Mouse (Mus musculus) kidney, adult 2 months (tissue): Measurements from ENCODE around the gene Btbd6. TPM values are rescaled to one million over a fixed set of nuclear protein-coding genes. Genes with fewer than 3 reads are reported as not detected.

Experiments
- DNase-seq: peaks from one replicate; pipeline ENCODE4 v3.0.0; 2021
- H3K27ac ChIP-seq: fragments of 200-500 bp; 2 replicates; pipeline ENCODE4 v1.5.1; 2012; ENCODE audit warnings: low read depth, low read length, control low read depth, inconsistent platforms; ENCODE audit not compliant: insufficient read depth
- H3K27me3 ChIP-seq: fragments of 200-500 bp; replicated peaks from 2 replicates; pipeline ENCODE4 v1.6.1; 2012; ENCODE audit warnings: mild to moderate bottlenecking, moderate library complexity, low read length, inconsistent platforms; ENCODE audit not compliant: control insufficient read depth, insufficient read depth
- H3K36me3 ChIP-seq: fragments of 200-500 bp; 2 replicates; pipeline ENCODE4 v1.6.1; 2012; ENCODE audit warnings: mild to moderate bottlenecking, moderate library complexity, low read length, inconsistent platforms; ENCODE audit not compliant: control insufficient read depth, insufficient read depth
- H3K4me1 ChIP-seq: fragments of 200-500 bp; 2 replicates; pipeline ENCODE4 v1.6.1; 2011; ENCODE audit warnings: low read length; ENCODE audit not compliant: control insufficient read depth, insufficient read depth
- H3K4me3 ChIP-seq: fragments of 200-500 bp; 2 replicates; pipeline ENCODE4 v1.5.1; 2011; ENCODE audit warnings: mild to moderate bottlenecking, low read depth, low read length, control low read depth; ENCODE audit not compliant: insufficient read depth
- CTCF ChIP-seq: fragments of 200-500 bp; conservative IDR thresholded peaks from 2 replicates; pipeline ENCODE4 v1.5.1; 2011; ENCODE audit warnings: low read depth, mild to moderate bottlenecking, control low read depth, low read length, moderate library complexity, mixed read lengths; ENCODE audit not compliant: insufficient read depth, insufficient read length
- POLR2A ChIP-seq: fragments of 200-500 bp; IDR thresholded peaks from one replicate; pipeline ENCODE4 v1.6.1; 2011; ENCODE audit warnings: low read depth, low read length, control low read depth
- WGBS: fragments of 180-500 bp; shearing (Covaris S2); methylation state at CpG from one replicate; pipeline ENCODE4 v1.1.7; 2018; 5-methylcytosine and 5-hydroxymethylcytosine counted together
- polyA plus RNA-seq: library from polyadenylated mRNA; depleted of rRNA; stranded (reverse); fragments of >200 nt; gene quantifications from 2 replicates; pipeline ENCODE4 v1.2.3, GENCODE M21; 2012; rRNA removed

The Btbd6 gene
- polyA plus RNA-seq, 1 experiment, result 31.8 TPM

DNA sequence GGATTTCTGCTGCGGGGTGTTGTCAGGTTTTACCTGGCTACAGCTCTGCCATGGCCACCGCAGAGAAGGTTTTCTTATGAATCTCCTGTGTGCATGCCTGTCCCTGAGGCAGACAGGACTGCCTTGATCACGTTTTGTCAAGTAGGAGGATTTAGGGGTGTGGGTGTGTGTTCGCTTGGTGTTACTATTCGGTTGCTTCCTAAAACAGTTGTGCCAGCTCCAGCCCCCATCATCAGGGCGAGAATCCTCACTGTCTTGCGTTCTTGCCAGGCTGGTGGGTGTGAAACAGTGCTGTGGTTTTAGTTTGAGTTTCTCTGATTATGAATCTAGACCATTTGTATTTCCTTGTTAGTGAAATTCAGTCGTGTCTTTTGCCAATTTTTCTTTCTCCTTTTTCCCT is 40.7 kb downstream of the Btbd6 start:
- Histone ChIP-seq H3K27ac (no peak overlapping the region), H3K36me3 (no peaks in the 10 kb centered on the region), H3K27me3 (no peaks in the 10 kb centered on the region), H3K4me3 (no peak overlapping the region), H3K4me1 (peaks cover 24% of the 10 kb centered on the region)
- TF ChIP-seq CTCF, result no peak
- no peak for TF ChIP-seq POLR2A
- DNase-seq, result no peak
- 74% methylated on average over 8 of the region's 8 CpGs for WGBS

DNA sequence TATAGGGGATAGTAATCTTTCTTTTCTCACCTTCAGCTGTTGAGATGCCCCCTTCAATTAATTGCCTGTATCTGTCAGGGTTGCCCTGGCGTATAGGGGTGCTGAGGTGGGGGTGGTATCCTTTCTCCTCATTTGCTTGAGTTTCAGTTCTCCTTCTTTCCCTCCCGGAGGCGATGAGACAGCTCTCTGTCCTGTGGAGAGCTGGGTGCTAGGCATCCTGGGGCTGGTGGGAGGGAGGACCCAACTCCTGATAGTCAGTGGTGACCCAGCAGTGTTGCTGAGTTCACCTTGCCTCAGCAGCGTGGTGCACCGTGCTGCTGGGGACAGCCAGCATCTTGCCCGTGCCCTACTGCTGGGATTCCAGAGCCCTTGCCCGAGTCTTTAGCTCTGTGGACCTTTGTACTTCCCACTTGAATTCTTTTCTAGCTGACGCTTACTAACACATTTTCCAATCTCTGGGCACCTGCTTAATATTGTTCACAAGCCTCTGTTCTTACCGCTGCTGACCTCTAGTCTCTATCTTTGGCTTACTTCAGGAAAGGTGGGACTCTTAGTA is 41.2 kb downstream of the Btbd6 start:
- peak; percentile 70 for DNase-seq
- H3K27me3 ChIP-seq, result no peaks in the 10 kb centered on the region
- no peak overlapping the region for H3K4me3 ChIP-seq
- TF ChIP-seq POLR2A (no peak), CTCF (no peak)
- no peaks in the 10 kb centered on the region for H3K36me3 ChIP-seq
- 45% methylated on average over 9 of the region's 9 CpGs for WGBS
- H3K4me1 ChIP-seq, result peaks cover 24% of the 10 kb centered on the region
- H3K27ac ChIP-seq, result no peak overlapping the region

GRCm38 (mm10) chr12:113018763-113019162 is 42.5 kb downstream of the Btbd6 start:
- WGBS, result 79% methylated on average over 4 of the region's 4 CpGs
- H3K27ac ChIP-seq, result no peak overlapping the region
- no peaks in the 10 kb centered on the region for H3K36me3 ChIP-seq
- no peak for DNase-seq
- H3K4me1 ChIP-seq, result peaks cover 18% of the 10 kb centered on the region
- H3K4me3 ChIP-seq, result no peak overlapping the region
- TF ChIP-seq POLR2A (no peak), CTCF (no peak)
- no peaks in the 10 kb centered on the region for H3K27me3 ChIP-seq

DNA sequence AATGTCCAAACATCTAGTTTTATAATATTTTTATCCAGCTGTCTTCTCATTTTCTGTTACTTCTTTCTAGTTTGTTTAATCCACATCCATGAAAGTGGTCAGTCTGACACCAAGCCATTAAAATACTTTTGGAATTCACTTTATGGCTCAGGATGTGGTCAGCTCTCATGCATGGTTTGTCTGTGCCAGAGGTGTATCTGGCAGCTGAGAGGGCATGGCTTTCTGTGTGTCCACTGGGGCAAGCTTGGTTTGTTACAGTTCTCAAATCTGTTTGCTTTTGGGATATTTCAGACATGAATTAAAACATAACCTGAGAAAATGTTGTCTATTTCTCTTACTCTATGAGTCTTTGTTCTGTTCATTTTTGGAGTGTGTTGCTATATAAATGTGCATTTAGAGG is 45.2 kb downstream of the Btbd6 start:
- Histone ChIP-seq H3K4me3 (no peak overlapping the region), H3K27me3 (no peaks in the 10 kb centered on the region), H3K4me1 (peaks cover 8% of the 10 kb centered on the region; the same call in 1 of the 2 replicates), H3K27ac (no peak overlapping the region), H3K36me3 (no peaks in the 10 kb centered on the region)
- TF ChIP-seq POLR2A, result no peak
- no peak for TF ChIP-seq CTCF
- DNase-seq, result no peak

DNA sequence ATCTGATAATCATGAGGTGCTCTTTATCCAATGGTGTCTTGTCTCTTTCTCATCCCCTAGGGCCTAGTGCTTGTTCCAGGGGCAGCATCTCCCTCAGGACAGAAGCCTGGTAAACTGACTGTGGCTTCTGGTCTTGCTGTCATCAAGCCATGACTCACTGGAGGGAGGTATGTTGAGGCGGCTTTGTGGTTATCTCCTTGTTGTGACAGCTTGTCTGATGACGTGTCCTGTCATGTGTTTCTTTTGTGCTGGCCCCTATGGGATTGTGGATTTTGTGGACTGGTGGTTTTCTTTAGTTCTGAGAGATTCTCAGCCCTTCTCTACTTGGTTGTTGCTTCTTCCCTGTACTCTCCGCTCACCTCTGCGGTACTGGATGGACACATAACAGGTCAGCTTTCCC is 46.8 kb downstream of the Btbd6 start:
- TF ChIP-seq POLR2A, result no peak
- no peak for TF ChIP-seq CTCF

DNA sequence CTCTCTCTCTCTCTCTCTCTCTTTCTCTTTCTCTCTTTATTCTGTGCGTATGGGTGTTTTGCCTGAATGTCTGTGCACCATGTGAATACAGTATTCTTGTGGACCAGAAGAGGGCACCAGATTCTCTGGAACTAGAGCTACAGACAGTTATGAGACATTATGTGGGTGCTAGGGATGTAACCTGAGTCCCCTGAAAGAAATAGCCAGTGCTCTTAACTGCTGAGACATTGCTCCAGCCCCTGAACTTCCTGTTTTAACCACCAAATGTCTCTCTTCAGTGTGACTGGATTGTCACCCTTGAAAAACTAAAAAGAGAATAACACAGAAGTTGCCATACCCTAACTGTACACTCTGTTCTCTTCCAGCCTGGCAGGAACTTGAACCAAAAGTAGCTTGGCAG is 50.3 kb downstream of the Btbd6 start:
- WGBS, result 100% methylated on average over 1 of the region's 1 CpGs

More for the DNA sequence above, 46.8 kb downstream of the Btbd6 start:
- Histone ChIP-seq H3K27ac (no peak overlapping the region), H3K4me3 (no peak overlapping the region), H3K4me1 (peaks cover 4% of the 10 kb centered on the region; the same call in 1 of the 2 replicates), H3K27me3 (no peaks in the 10 kb centered on the region), H3K36me3 (no peaks in the 10 kb centered on the region)
- 87% methylated on average over 4 of the region's 4 CpGs for WGBS
- DNase-seq, result no peak

GRCm38 (mm10) chr12:113027495-113027894 is 51.2 kb downstream of the Btbd6 start:
- H3K4me3 ChIP-seq, result no peak overlapping the region
- H3K27me3 ChIP-seq, result no peaks in the 10 kb centered on the region
- DNase-seq, result no peak
- no peak overlapping the region for H3K27ac ChIP-seq
- 89% methylated on average over 2 of the region's 2 CpGs for WGBS
- H3K36me3 ChIP-seq, result no peaks in the 10 kb centered on the region
- H3K4me1 ChIP-seq, result peaks cover 12% of the 10 kb centered on the region
- TF ChIP-seq CTCF (no peak), POLR2A (no peak)

More for the DNA sequence above, 50.3 kb downstream of the Btbd6 start:
- Histone ChIP-seq H3K4me1 (0 out of 2 replicates have a peak, but pooled peaks cover 3% of the 10 kb centered on the region), H3K27ac (no peak overlapping the region), H3K36me3 (no peaks in the 10 kb centered on the region), H3K4me3 (no peak overlapping the region), H3K27me3 (no peaks in the 10 kb centered on the region)
- TF ChIP-seq CTCF, result no peak
- TF ChIP-seq POLR2A, result no peak
- no peak for DNase-seq

DNA sequence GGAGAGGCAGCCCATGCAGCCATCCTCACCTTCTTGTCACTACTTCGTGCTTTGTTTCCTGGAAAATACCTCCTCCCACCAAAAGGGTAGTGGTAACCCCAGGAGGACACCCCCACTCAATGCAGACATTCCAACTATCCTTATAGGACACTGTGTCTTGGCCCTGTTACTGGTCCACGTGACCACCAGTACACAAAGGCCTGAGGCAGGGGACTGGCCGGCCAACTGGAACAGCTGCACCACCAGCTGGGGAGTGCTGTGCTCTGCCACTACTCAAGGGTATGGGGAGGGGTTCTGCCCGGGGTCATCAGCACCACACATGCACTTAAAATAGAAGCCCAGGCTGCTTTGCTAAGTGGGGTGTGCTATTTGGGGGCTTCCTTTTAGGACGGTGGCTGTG is 51.8 kb downstream of the Btbd6 start:
- no peaks in the 10 kb centered on the region for H3K27me3 ChIP-seq
- no peaks in the 10 kb centered on the region for H3K36me3 ChIP-seq
- TF ChIP-seq POLR2A (no peak), CTCF (no peak)
- no peak overlapping the region for H3K27ac ChIP-seq
- no peak overlapping the region for H3K4me3 ChIP-seq
- 50% methylated on average over 5 of the region's 5 CpGs for WGBS
- DNase-seq, result no peak
- H3K4me1 ChIP-seq, result peaks cover 18% of the 10 kb centered on the region

Other genes starting within 250 kb of the Btbd6 start
- 19.6 and 23.7 TPM in 2 replicates for gene Pld4, start 215.8 kb upstream of the Btbd6 start, polyA plus RNA-seq
- gene Ahnak2, start 173.8 kb upstream of the Btbd6 start, polyA plus RNA-seq, result 0.70 and 0.99 TPM in 2 replicates
- 19.1 and 22.5 TPM in 2 replicates for gene Clba1, start 167.5 kb upstream of the Btbd6 start, polyA plus RNA-seq
- 10.3 and 10.6 TPM in 2 replicates for gene Cdca4, start 147.1 kb upstream of the Btbd6 start, polyA plus RNA-seq
- 1.7 and 4.6 TPM in 2 replicates for gene Gpr132, start 108.3 kb upstream of the Btbd6 start, polyA plus RNA-seq
- gene Jag2, start 46.7 kb upstream of the Btbd6 start, polyA plus RNA-seq, result 10.1 and 10.6 TPM in 2 replicates
- gene Nudt14, start 34.4 kb upstream of the Btbd6 start, polyA plus RNA-seq, result 66.1 and 73.0 TPM in 2 replicates
- gene Brf1, start 24.2 kb downstream of the Btbd6 start, polyA plus RNA-seq, result 44.8 and 53.0 TPM in 2 replicates
- 42.4 and 47.8 TPM in 2 replicates for gene Pacs2, start 38.0 kb downstream of the Btbd6 start, polyA plus RNA-seq
- 0.16 and 0.46 TPM in 2 replicates for gene Tex22, start 98.0 kb downstream of the Btbd6 start, polyA plus RNA-seq
- gene Mta1, start 121.8 kb downstream of the Btbd6 start, polyA plus RNA-seq, result 39.0 and 44.4 TPM in 2 replicates
- gene Crip2, start 163.8 kb downstream of the Btbd6 start, polyA plus RNA-seq, result 221 and 233 TPM in 2 replicates
- 195 and 229 TPM in 2 replicates for gene Crip1, start 169.8 kb downstream of the Btbd6 start, polyA plus RNA-seq
- 1.0 and 1.3 TPM in 2 replicates for gene Tedc1, start 179.9 kb downstream of the Btbd6 start, polyA plus RNA-seq
- gene Tmem121, start 209.4 kb downstream of the Btbd6 start, polyA plus RNA-seq, result 0.27 and 0.41 TPM in 2 replicates